Mouse (Mus musculus): Measurements from ENCODE around the gene Arf4. TPM values are rescaled to one million over a fixed set of nuclear protein-coding genes. Genes with fewer than 3 reads are reported as not detected.
"Not testable (repeated sequence)": the region's sequence is repeated elsewhere in the genome, so short reads cannot be mapped to it uniquely, and the experiment has no call there.

Arf4 gene
- polyA plus RNA-seq, 1 experiment from 2014 or later = 641 TPM

DNA sequence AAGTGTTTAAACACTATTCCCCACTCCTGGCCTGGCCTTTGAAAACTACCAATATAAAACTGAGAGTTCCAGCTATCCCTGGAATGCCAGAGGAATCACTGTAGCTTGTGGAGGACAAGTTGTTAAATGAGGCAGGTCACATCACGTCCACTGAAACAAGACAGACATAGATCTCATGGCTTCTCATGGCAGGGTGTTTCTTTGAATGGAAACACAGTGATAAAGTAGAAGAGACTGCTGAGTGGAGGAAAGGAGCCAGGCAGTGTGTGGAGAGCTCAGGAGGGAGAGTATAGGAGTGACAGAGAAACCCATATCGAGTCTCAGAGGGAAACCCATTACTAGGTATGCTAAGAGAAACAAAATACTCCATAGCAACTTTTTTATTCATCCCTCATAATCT, 52.9 kb downstream of the Arf4 start:
- H3K9me3 ChIP-seq (replicated peaks) = no peaks in the 10 kb centered on the region
- no peaks in the 10 kb centered on the region for H3K36me3 ChIP-seq
- no peaks in the 10 kb centered on the region for H3K27me3 ChIP-seq
- no peak for ATAC-seq (ENCODE audit: insufficient number of reproducible peaks, low FRiP score, low TSS enrichment, low read depth)
- H3K27ac ChIP-seq (replicated peaks) = no peak overlapping the region
- H3K4me2 ChIP-seq (replicated peaks) = no peak overlapping the region
- no peaks in the 10 kb centered on the region for H3K4me1 ChIP-seq
- 46% methylated on average over 2 of the region's 2 CpGs for WGBS
- H3K9ac ChIP-seq = no peak overlapping the region
- H3K4me3 ChIP-seq (replicated peaks) = no peak overlapping the region

GRCm38 (mm10) chr14:26691363-26691762, 53.5 kb downstream of the Arf4 start:
- 60% methylated on average over 2 of the region's 2 CpGs for WGBS

GRCm38 (mm10) chr14:26692974-26693373, 55.1 kb downstream of the Arf4 start, which contains the start of gene Dnah12:
Gene Dnah12, plus strand, starts transcription at chr14:26693274.
- ATAC-seq (ENCODE audit: insufficient number of reproducible peaks, low FRiP score, low TSS enrichment, low read depth) = no peak
- Histone ChIP-seq H3K27ac (replicated peaks) (no peak within 1 kb of the TSS), H3K9ac (no peak within 1 kb of the TSS), H3K4me3 (replicated peaks) (no peak within 1 kb of the TSS), H3K4me1 (no peaks in the 10 kb centered on the region), H3K4me2 (replicated peaks) (no peak within 1 kb of the TSS), H3K9me3 (replicated peaks) (no peaks in the 10 kb centered on the region), H3K36me3 (no peaks in the 10 kb centered on the region), H3K27me3 (no peaks in the 10 kb centered on the region)
- WGBS = 75% methylated on average over 3 of the region's 3 CpGs

More at GRCm38 (mm10) chr14:26691363-26691762, 53.5 kb downstream of the Arf4 start:
- ATAC-seq (ENCODE audit: insufficient number of reproducible peaks, low FRiP score, low TSS enrichment, low read depth) = no peak
- no peak overlapping the region for H3K9ac ChIP-seq
- no peaks in the 10 kb centered on the region for H3K27me3 ChIP-seq
- no peaks in the 10 kb centered on the region for H3K4me1 ChIP-seq
- no peak overlapping the region for H3K27ac ChIP-seq (replicated peaks)
- no peaks in the 10 kb centered on the region for H3K36me3 ChIP-seq
- H3K4me2 ChIP-seq (replicated peaks) = no peak overlapping the region
- H3K9me3 ChIP-seq (replicated peaks) = no peaks in the 10 kb centered on the region
- no peak overlapping the region for H3K4me3 ChIP-seq (replicated peaks)

- H3K4me1 ChIP-seq = no peaks in the 10 kb centered on the region
- H3K4me2 ChIP-seq (replicated peaks) = no peak overlapping the region
- no peaks in the 10 kb centered on the region for H3K9me3 ChIP-seq (replicated peaks)
- no peaks in the 10 kb centered on the region for H3K27me3 ChIP-seq
- ATAC-seq (ENCODE audit: insufficient number of reproducible peaks, low FRiP score, low TSS enrichment, low read depth) = no peak
- no peak overlapping the region for H3K9ac ChIP-seq
- no peaks in the 10 kb centered on the region for H3K36me3 ChIP-seq
- no peak overlapping the region for H3K27ac ChIP-seq (replicated peaks)
- no peak overlapping the region for H3K4me3 ChIP-seq (replicated peaks)
Observed at GRCm38 (mm10) chr14:26697912-26698311, 60.0 kb downstream of the Arf4 start.

GRCm38 (mm10) chr14:26705246-26705645, 67.4 kb downstream of the Arf4 start:
- H3K4me3 ChIP-seq (replicated peaks); H3K9ac ChIP-seq; H3K4me1 ChIP-seq; H3K4me2 ChIP-seq (replicated peaks); H3K27ac ChIP-seq (replicated peaks); H3K36me3 ChIP-seq; H3K27me3 ChIP-seq; ATAC-seq (ENCODE audit: insufficient number of reproducible peaks, low FRiP score, low TSS enrichment, low read depth); H3K9me3 ChIP-seq (replicated peaks): not testable (repeated sequence)
- 82% methylated on average over 5 of the region's 5 CpGs for WGBS

Small RNA genes lying within 50 kb of the gene (microRNA-seq; reads per million reads assigned to microRNA genes)
- not detected for gene Mir7672 (ENCODE audit: borderline number of aligned reads)

Other genes starting within 250 kb of the Arf4 start
- gene Slmap, start 103.1 kb upstream of the Arf4 start, polyA plus RNA-seq (2015; fragmentation: Nextera tagmentation; extraction: Ambion mirVana) = 19.5 and 21.5 TPM in 2 replicates
- 27.8 and 28.3 TPM in 2 replicates for gene Dennd6a, start 64.2 kb upstream of the Arf4 start, polyA plus RNA-seq (2015; fragmentation: Nextera tagmentation; extraction: Ambion mirVana)
- gene Pde12, start 31.8 kb downstream of the Arf4 start, polyA plus RNA-seq (2015; fragmentation: Nextera tagmentation; extraction: Ambion mirVana) = 10.1 and 10.7 TPM in 2 replicates
- gene Dnah12, start 55.2 kb downstream of the Arf4 start, polyA plus RNA-seq (2015; fragmentation: Nextera tagmentation; extraction: Ambion mirVana) = 0.67 and 1.0 TPM in 2 replicates